Mouse (Mus musculus) right cerebral cortex, postnatal 14 days (tissue): ENCODE results near the gene Acad11.

Experiments
- DNase-seq: peaks from one replicate; pipeline ENCODE4 v3.0.0; 2022

Acad11 gene

DNA sequence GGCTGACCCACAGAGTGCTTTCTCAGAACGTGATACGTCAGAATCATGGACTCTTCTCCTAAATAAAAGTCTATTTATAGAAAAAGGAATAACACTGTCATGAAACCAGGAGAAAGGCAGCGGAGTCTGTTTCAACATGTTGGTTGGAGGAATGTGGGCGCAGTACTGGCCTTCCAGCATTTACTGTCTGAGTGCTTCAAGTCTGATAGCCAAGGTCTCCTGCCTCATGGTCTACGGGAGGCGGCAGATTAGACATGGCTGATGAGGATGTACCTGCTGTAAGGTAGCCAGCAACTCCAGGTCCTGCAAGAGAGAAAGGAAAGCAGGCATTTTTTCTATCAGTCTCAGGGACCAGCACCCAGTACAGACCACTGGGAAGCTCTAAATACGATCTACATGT is 88.9 kb downstream of the Acad11 start:
- no peak for DNase-seq

DNA sequence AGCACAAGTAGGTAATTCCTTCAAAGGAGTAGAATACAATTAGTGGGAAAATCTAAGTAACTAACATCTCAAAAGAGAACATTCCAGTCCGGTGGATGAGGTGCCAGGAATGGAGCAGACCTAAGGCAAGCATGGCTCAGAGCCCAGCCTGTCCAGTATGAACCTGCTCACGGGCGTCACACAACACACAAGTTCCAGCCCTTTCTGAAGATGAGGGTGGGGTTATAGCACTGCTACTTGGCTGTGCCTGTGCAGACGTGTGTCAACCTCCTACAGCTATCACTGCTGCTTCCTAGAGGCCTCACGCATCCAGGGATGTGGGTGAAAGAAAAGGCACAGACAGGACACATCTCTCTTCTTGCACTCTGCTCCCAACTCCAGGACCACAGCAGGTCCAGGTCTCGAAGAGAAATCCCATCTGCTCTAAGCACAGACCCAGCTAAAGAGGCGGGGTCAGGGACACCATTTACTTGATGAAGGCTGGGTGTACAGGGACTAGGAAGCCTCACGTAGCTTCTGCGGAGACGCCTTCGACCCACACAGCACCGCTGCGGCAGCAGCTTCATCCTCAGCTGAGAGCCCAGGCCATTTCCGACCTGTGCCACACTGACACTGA is 92.0 kb downstream of the Acad11 start:
- DNase-seq = no peak

DNA sequence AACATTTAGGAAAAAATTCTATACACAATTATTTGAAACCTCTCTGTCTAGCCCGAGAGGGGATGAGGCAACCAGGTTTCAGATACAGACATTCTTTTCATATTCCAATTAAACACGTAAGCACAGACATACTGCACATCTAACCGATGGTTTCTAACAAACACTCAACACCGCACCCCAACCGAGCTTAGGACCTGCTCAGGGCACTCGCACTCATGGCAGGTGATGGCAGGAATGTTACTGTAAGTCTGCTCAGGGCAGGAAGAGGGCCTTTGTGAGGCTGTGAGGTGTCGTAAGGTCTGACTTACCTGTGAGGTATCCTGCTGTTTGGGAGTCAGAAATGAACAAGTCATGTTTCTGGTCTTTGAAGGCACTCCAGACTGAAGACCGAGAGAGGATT is 93.3 kb downstream of the Acad11 start:
- no peak for DNase-seq

DNA sequence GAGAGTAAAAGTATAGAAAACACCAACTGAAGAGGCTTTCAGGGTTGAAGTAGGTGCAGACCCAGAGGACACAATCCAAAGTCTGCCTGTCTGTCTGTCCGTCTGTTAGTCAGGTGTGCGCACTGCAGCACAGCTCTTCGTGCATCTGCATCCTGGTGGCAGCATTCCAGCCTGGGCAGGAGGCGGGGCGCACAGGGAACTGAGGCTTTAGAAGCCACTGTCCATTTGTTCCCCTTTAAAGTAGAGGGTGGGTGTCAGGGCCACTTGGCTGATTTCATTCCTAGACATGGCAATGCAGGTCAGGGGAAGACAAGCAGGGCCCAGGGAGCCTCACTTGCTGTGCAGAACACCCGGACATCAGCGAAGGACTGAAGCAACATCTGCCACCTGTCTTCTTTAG is 94.1 kb downstream of the Acad11 start:
- DNase-seq = no peak

DNA sequence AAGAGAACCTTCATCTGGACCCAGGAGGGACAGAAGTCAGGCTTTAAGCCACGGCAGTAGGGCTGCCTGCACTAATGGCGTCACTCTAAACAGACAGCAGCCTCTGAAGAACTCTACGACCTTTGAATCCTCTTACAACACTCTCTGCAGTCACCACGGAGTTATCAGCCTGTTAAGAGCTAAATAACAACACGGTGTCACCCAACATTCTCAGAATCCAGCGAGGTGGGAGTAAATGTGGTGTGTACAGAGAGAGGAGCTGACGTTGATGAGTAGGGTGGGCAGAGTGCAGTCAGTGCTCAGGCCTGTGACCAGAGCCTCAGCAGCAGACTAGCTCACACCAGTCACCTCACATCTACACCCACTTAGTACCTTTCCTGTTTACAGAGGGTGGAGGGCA is 97.9 kb downstream of the Acad11 start:
- DNase-seq = no peak

DNA sequence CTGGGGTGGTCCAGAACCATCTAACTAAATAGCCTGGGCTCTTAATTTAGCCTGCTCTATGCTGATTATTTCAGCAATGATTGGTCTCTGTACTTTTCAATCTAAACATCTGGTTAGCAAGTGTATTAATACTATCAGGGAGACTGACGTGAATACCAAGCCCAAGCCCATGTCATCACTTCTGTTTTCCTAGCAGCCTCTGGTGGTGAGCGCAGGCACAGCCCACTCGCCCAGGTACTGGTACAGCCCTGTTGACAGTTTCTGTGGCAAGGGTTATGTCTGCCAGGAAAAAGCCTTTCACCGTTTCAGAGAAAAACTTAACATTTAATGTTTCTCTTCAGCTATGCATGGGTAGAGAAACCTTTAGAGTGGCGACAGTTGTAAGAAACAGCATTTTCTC is 101.0 kb downstream of the Acad11 start:
- no peak for DNase-seq

DNA sequence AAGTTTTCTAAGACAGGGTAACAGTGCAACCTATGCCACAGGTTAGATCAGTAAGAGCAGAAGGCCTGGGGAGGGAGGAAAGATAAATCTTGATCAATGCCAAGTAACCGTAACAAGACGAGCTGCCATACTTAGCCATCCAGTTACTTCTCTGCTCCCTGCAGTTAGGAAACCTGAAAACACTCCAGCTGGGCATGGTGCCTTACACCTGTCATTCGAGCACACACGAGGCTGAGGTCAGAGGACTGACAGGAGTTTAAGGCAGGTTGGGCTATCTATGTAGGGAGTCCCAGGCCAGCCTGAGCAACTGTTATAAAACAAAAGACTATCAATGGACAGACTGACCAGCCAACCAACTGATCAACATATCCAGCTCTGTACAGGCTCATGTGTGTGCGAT is 102.7 kb downstream of the Acad11 start:
- DNase-seq = no peak

DNA sequence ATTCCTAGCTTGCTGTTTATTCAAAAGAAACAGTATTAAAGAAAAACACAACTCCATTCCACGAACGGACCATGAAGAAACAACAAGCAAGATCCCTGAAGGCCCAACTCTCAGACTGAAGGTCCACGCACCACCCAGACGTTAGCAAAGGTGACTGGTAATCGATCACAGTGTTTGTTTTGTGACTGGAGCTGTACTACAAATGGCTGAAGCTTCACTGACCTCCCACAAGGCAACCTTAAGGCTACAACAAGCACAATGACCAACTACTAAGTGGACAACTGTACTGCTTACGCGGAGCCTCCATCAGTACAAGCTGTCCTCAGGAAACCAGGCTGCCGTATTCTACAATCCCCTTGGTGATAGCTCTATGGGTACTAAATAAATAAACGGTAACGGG is 106.8 kb downstream of the Acad11 start:
- DNase-seq = no peak

DNA sequence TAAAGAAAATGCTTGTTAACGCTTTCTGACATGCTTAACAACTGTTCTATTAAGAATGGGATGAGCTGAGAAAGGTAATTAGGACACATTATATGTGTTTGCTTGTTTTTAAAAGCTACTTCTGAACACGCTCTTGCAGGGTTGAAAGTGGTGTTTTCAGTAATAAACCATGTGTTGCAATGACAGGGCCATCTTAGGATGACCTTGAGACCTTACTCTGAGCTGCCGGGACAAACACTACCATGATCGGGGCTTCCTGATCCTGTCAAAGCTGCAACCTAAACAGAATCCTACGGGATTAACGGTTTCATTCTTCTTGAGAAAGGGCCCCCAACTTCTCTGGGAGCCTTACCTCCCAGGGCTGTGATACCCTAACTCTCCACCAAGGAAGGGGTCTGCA is 108.5 kb downstream of the Acad11 start:
- no peak for DNase-seq

DNA sequence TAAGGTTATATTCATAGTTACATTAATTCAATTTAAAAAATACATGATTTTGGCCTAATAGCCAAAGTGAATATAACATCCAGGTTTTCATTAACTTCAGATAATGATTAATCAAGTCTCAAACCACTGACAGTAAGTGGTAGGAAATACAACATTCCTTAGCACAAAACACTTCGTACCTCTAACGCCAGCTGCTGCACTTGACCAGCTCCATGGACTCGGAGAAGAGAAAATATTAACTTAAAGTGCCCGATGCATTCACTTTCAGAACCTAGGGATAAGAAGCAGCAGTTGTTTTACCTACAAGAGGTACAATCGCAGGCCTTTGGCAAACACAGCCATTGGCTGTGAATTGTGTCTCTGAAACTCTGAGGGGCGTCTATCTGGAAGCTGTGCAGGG is 109.2 kb downstream of the Acad11 start:
- no peak for DNase-seq
